Comparison of ENCODE assay signal across 8 mouse cellular contexts in the genomic region with DNA sequence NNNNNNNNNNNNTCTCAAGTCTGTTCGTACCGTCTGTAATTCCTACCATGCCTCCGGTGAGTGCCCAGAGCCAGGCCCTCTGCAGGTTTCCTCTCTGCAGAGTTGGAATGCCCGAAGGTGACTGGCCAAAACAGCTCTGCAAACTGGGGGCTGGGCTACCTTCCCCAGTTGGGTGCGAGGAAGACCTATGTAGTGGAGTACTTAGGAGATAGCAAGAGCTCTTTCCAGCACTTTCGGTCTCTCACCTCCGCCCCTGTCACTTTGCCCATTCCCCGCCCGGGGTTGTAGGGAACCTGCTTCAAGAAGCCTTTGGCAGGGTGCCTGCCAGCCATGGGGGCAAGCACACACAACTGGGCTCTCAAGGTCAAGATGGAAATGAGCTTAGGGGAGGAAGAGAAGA. TPM values are rescaled to one million over a fixed set of nuclear protein-coding genes. Genes with fewer than 3 reads are reported as not detected.
A peak's percentile ranks its signal among the peaks of the same experiment; 100 is the strongest.
DNase-seq lines count a peak whose midpoint lies in the region; ATAC-seq lines count a peak whose summit lies in the region.

No protein-coding gene starts in this region.

- no peaks in the 10 kb centered on the region for H3K36me3 ChIP-seq in heart, embryonic 12.5 days
- H3K36me3 ChIP-seq in forebrain, embryonic 13.5 days (ENCODE audit: poor library complexity, severe bottlenecking): no peaks in the 10 kb centered on the region
- H3K36me3 ChIP-seq in intestine, embryonic 16.5 days (ENCODE audit: control insufficient read depth, insufficient read depth, low read length): no peaks in the 10 kb centered on the region
- no peaks in the 10 kb centered on the region for H3K36me3 ChIP-seq in liver, embryonic 13.5 days

- no peak overlapping the region for H3K27ac ChIP-seq in heart, embryonic 12.5 days (ENCODE audit: poor library complexity, severe bottlenecking)
- no peak overlapping the region for H3K27ac ChIP-seq in brown adipose tissue, adult 24 weeks (replicated peaks; ENCODE audit: low read depth, low read length)
- peak overlapping the region; percentile 79; the same call in 1 of the 2 replicates for H3K27ac ChIP-seq in forebrain, embryonic 13.5 days
- H3K27ac ChIP-seq in intestine, embryonic 16.5 days (ENCODE audit: low read length): no peak overlapping the region
- H3K27ac ChIP-seq in liver, embryonic 13.5 days: no peak overlapping the region

- ATAC-seq in heart, embryonic 12.5 days (ENCODE audit: insufficient number of reproducible peaks, low FRiP score): no peak
- peak; percentile 36 for ATAC-seq in forebrain, embryonic 13.5 days
- no peak for ATAC-seq in intestine, embryonic 16.5 days
- ATAC-seq in liver, embryonic 13.5 days (ENCODE audit: low read depth): no peak

- 18% methylated on average over 9 of the region's 9 CpGs for WGBS in heart, embryonic 12.5 days
- WGBS in forebrain, embryonic 13.5 days: 17% methylated on average over 9 of the region's 9 CpGs
- 37% methylated on average over 9 of the region's 9 CpGs for WGBS in intestine, embryonic 16.5 days
- WGBS in liver, embryonic 13.5 days (ENCODE audit: insufficient replicate concordance): 19% methylated on average over 9 of the region's 9 CpGs

- no peak for DNase-seq in heart, adult 8-10 months (ENCODE audit: low spot score)
- no peak for DNase-seq in liver, embryonic 13.5 days
- DNase-seq in retina, embryonic 14.5 days (ENCODE audit: low spot score): peak; percentile 10
- DNase-seq in urinary bladder, postnatal 36 days (ENCODE audit: low spot score in 2 of 2): no peak

- H3K4me2 ChIP-seq in heart, embryonic 12.5 days: peak overlapping the region; percentile 84
- peak overlapping the region; percentile 60 for H3K4me2 ChIP-seq in forebrain, embryonic 13.5 days
- peak overlapping the region; percentile 56 for H3K4me2 ChIP-seq in intestine, embryonic 16.5 days (ENCODE audit: low read depth, low read length)
- 0 out of 2 replicates have a peak overlapping the region, but pooled peaks have one; percentile 41 for H3K4me2 ChIP-seq in liver, embryonic 13.5 days

- no peak overlapping the region for H3K9ac ChIP-seq in heart, embryonic 12.5 days
- H3K9ac ChIP-seq in forebrain, embryonic 13.5 days: peak overlapping the region; percentile 74
- no peak overlapping the region for H3K9ac ChIP-seq in intestine, embryonic 16.5 days (ENCODE audit: low read depth, low read length)
- no peak overlapping the region for H3K9ac ChIP-seq in liver, embryonic 13.5 days

- H3K27me3 ChIP-seq in heart, embryonic 12.5 days (replicated peaks): peaks cover 21% of the 10 kb centered on the region
- peaks cover 4% of the 10 kb centered on the region; the same call in 1 of the 2 replicates for H3K27me3 ChIP-seq in forebrain, embryonic 13.5 days
- H3K27me3 ChIP-seq in intestine, embryonic 16.5 days (replicated peaks; ENCODE audit: control insufficient read depth, insufficient read depth, low read length): peaks cover 3% of the 10 kb centered on the region; the same call in 1 of the 2 replicates
- peaks cover 54% of the 10 kb centered on the region for H3K27me3 ChIP-seq in liver, embryonic 13.5 days

- peak overlapping the region; percentile 52 for H3K4me3 ChIP-seq in heart, embryonic 12.5 days
- H3K4me3 ChIP-seq in brown adipose tissue, adult 24 weeks (ENCODE audit: insufficient read depth, low read depth, low read length): peak overlapping the region; percentile 35
- H3K4me3 ChIP-seq in forebrain, embryonic 13.5 days: peak overlapping the region; percentile 51
- peak overlapping the region; percentile 44 for H3K4me3 ChIP-seq in intestine, embryonic 16.5 days (ENCODE audit: low read length)
- no peak overlapping the region for H3K4me3 ChIP-seq in liver, embryonic 13.5 days (replicated peaks)

- H3K4me1 ChIP-seq in heart, embryonic 12.5 days (replicated peaks): 0 out of 2 replicates have a peak, but pooled peaks cover 3% of the 10 kb centered on the region
- H3K4me1 ChIP-seq in brown adipose tissue, adult 24 weeks (ENCODE audit: control insufficient read depth, insufficient read depth, insufficient read length, low read length): no peaks in the 10 kb centered on the region
- peaks cover 9% of the 10 kb centered on the region; the same call in 1 of the 2 replicates for H3K4me1 ChIP-seq in forebrain, embryonic 13.5 days
- H3K4me1 ChIP-seq in intestine, embryonic 16.5 days (ENCODE audit: control insufficient read depth, insufficient read depth, low read length): no peaks in the 10 kb centered on the region
- H3K4me1 ChIP-seq in liver, embryonic 13.5 days (replicated peaks): no peaks in the 10 kb centered on the region

- no peaks in the 10 kb centered on the region for H3K9me3 ChIP-seq in heart, embryonic 12.5 days (replicated peaks)
- no peaks in the 10 kb centered on the region for H3K9me3 ChIP-seq in forebrain, embryonic 13.5 days (replicated peaks)
- no peaks in the 10 kb centered on the region for H3K9me3 ChIP-seq in intestine, embryonic 16.5 days (ENCODE audit: control insufficient read depth, low read length)
- no peaks in the 10 kb centered on the region for H3K9me3 ChIP-seq in liver, embryonic 13.5 days (replicated peaks)

RNA-seq across cellular contexts. Expression of gene Tmem35a, which starts 1.3 kb away (rescaled TPM):
- 6.2 and 6.6 TPM in 2 replicates for polyA plus RNA-seq in heart, embryonic 12.5 days (2016; fragmentation: Nextera tagmentation; extraction: Ambion mirVana)
- 1 to 10 TPM in 3 of 4 experiments, under 1 TPM in 1; 0.63 to 2.1 (median 1.9) TPM for total RNA-seq in heart, adult 8-10 months (2022)
- polyA plus RNA-seq in brown adipose tissue, adult 24 weeks (2012; ENCODE audit: insufficient read depth, insufficient read length, missing spikeins): 1.6 and 3.1 TPM in 2 replicates
- polyA plus RNA-seq in forebrain, embryonic 13.5 days (2015; fragmentation: Nextera tagmentation; extraction: Ambion mirVana): 77.4 and 84.6 TPM in 2 replicates
- 3.8 and 4.7 TPM in 2 replicates for polyA plus RNA-seq in intestine, embryonic 16.5 days (2015; fragmentation: Nextera tagmentation; extraction: Ambion mirVana)
- polyA plus RNA-seq in liver, embryonic 13.5 days (2015; fragmentation: Nextera tagmentation; extraction: Ambion mirVana): 0.47 and 1.0 TPM in 2 replicates

RNA-seq across cellular contexts. Expression of gene Cenpi, which starts 11.6 kb away (rescaled TPM):
- 23.2 and 28.6 TPM in 2 replicates for polyA plus RNA-seq in heart, embryonic 12.5 days (2016; fragmentation: Nextera tagmentation; extraction: Ambion mirVana)
- total RNA-seq in heart, adult 8-10 months (2022): under 1 TPM in 3 of 4 experiments, not detected in 1; 0.09 to 0.43 (median 0.12) TPM
- not detected in 2 replicates for polyA plus RNA-seq in brown adipose tissue, adult 24 weeks (2012; ENCODE audit: insufficient read depth, insufficient read length, missing spikeins)
- polyA plus RNA-seq in forebrain, embryonic 13.5 days (2015; fragmentation: Nextera tagmentation; extraction: Ambion mirVana): 24.5 and 27.3 TPM in 2 replicates
- polyA plus RNA-seq in intestine, embryonic 16.5 days (2015; fragmentation: Nextera tagmentation; extraction: Ambion mirVana): 20.3 and 21.2 TPM in 2 replicates
- polyA plus RNA-seq in liver, embryonic 13.5 days (2015; fragmentation: Nextera tagmentation; extraction: Ambion mirVana): 24.0 and 27.0 TPM in 2 replicates

RNA-seq across cellular contexts. Expression of gene Trmt2b, which starts 19.5 kb away (rescaled TPM):
- polyA plus RNA-seq in heart, embryonic 12.5 days (2016; fragmentation: Nextera tagmentation; extraction: Ambion mirVana): 35.8 and 37.6 TPM in 2 replicates
- total RNA-seq in heart, adult 8-10 months (2022): 10 to 100 TPM; 36.6 to 58.7 (median 49.6) TPM
- polyA plus RNA-seq in brown adipose tissue, adult 24 weeks (2012; ENCODE audit: insufficient read depth, insufficient read length, missing spikeins): 51.4 and 52.6 TPM in 2 replicates
- polyA plus RNA-seq in forebrain, embryonic 13.5 days (2015; fragmentation: Nextera tagmentation; extraction: Ambion mirVana): 7.2 and 7.9 TPM in 2 replicates
- polyA plus RNA-seq in intestine, embryonic 16.5 days (2015; fragmentation: Nextera tagmentation; extraction: Ambion mirVana): 25.1 and 27.0 TPM in 2 replicates
- polyA plus RNA-seq in liver, embryonic 13.5 days (2015; fragmentation: Nextera tagmentation; extraction: Ambion mirVana): 8.7 and 10.6 TPM in 2 replicates

Comparison
In these comparisons a context has a peak if more than half of its experiments do, and no peak if none do; other contexts are left out.
1. RNA of gene Tmem35a, which starts 1.3 kb away (polyA plus RNA-seq): 77.4 to 84.6 TPM in forebrain, embryonic 13.5 days; 6.2 to 6.6 TPM in heart, embryonic 12.5 days, 3.8 to 4.7 TPM in intestine, embryonic 16.5 days, 1.6 to 3.1 TPM in brown adipose tissue, adult 24 weeks and 0.47 to 1.0 TPM in liver, embryonic 13.5 days; every median in the first group is over 10 times any median in the second.
2. RNA of gene Cenpi, which starts 11.6 kb away (polyA plus RNA-seq): 23.2 to 28.6 TPM in heart, embryonic 12.5 days, 24.5 to 27.3 TPM in forebrain, embryonic 13.5 days, 24.0 to 27.0 TPM in liver, embryonic 13.5 days and 20.3 to 21.2 TPM in intestine, embryonic 16.5 days; not detected in brown adipose tissue, adult 24 weeks; every median in the first group is over 10 times any median in the second.
3. Peak in every context shown above with its lines, with median percentiles within 50 percentile points of each other: H3K4me2 ChIP-seq.